28 mouse cellular contexts compared by ENCODE assay signal in the genomic region with DNA sequence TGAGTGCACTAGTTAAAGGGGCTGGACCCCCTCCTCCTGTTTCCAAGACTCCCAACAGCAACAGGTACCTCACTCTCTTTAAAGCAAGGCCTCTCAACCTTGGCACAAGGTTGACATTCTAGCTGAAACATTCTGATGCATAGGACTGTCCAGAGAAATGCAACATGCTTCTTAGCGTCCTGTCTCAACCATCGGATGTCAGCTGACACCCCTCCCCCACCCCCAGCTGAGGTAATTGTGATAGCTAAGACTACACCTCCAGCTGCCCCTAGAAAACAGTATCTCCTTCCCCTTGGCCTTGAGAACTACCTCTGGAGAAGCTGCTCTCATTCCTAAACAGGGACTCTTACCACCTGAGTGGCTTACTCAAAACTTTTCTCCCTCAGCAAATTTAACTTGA. TPM values are rescaled to one million over a fixed set of nuclear protein-coding genes. Genes with fewer than 3 reads are reported as not detected.
"Had no signal": no experiment of that assay in that cellular context is flagged by ENCODE, and none has a peak within 500 bp of the region (broad histone marks: within the 10 kb centered on the region; RNA-seq: fewer than 3 reads in every experiment).

No protein-coding gene starts in this region.

- H3K4me3 ChIP-seq: liver, embryonic 15.5 days; midbrain, embryonic 10.5 days; midbrain, embryonic 12.5 days; myocyte; neural tube, embryonic 13.5 days; neural tube, embryonic 15.5 days had no signal

- H3K4me2 ChIP-seq: liver, embryonic 15.5 days; lung, embryonic 14.5 days; midbrain, embryonic 12.5 days; neural tube, embryonic 13.5 days; neural tube, embryonic 15.5 days had no signal

- H3K27me3 ChIP-seq: liver, embryonic 15.5 days; midbrain, embryonic 12.5 days; neural tube, embryonic 13.5 days; neural tube, embryonic 15.5 days had no signal

- H3K9me3 ChIP-seq: liver, embryonic 15.5 days; midbrain, embryonic 10.5 days; midbrain, embryonic 12.5 days had no signal

- DNase-seq: lung, adult 18-20 months; lung, embryonic 14.5 days; lung, postnatal 14 days; lung, postnatal 36 days; midbrain, embryonic 14.5 days; retina, postnatal 1 day; right cerebral cortex, adult 18-20 months; right cerebral cortex, postnatal 25 days; right cerebral cortex, postnatal 4 days; spleen, adult 18-20 months; thymus, adult 18-20 months; thymus, postnatal 25 days; thymus, postnatal 4 days had no signal

- H3K27ac ChIP-seq: liver, embryonic 15.5 days; midbrain, embryonic 12.5 days; neural tube, embryonic 13.5 days; neural tube, embryonic 15.5 days had no signal

- H3K36me3 ChIP-seq: liver, embryonic 15.5 days; midbrain, embryonic 10.5 days; midbrain, embryonic 12.5 days; neural tube, embryonic 13.5 days; neural tube, embryonic 15.5 days had no signal

- H3K9ac ChIP-seq: liver, embryonic 15.5 days; lung, embryonic 14.5 days; midbrain, embryonic 12.5 days; neural tube, embryonic 13.5 days; neural tube, embryonic 15.5 days had no signal

- H3K4me1 ChIP-seq: liver, embryonic 15.5 days; neural tube, embryonic 13.5 days; neural tube, embryonic 15.5 days had no signal

- ATAC-seq: midbrain, embryonic 16.5 days had no signal

RNA-seq across cellular contexts. Expression of a gene that starts 1.2 kb away (rescaled TPM):
- total RNA-seq: megakaryocyte, adult 5-6 weeks; megakaryocyte-erythroid progenitor cell, adult 5-6 weeks had no signal
- polyA plus RNA-seq: liver, embryonic 15.5 days; lung, embryonic 14.5 days; lung, embryonic 16.5 days; midbrain, embryonic 12.5 days; midbrain, embryonic 14.5 days; midbrain, embryonic 16.5 days; myocyte; neural tube, embryonic 11.5 days; neural tube, embryonic 13.5 days; neural tube, embryonic 15.5 days; small intestine, adult 2 months; stomach, embryonic 14.5 days; stomach, embryonic 16.5 days; urinary bladder, adult 2 months had no signal

RNA-seq across cellular contexts. Expression of a gene that starts 11.1 kb away (rescaled TPM):
- total RNA-seq: megakaryocyte, adult 5-6 weeks; megakaryocyte-erythroid progenitor cell, adult 5-6 weeks had no signal
- polyA plus RNA-seq: liver, embryonic 15.5 days; lung, embryonic 14.5 days; lung, embryonic 16.5 days; midbrain, embryonic 10.5 days; midbrain, embryonic 12.5 days; midbrain, embryonic 14.5 days; myocyte; neural tube, embryonic 11.5 days; neural tube, embryonic 13.5 days; neural tube, embryonic 15.5 days; small intestine, adult 2 months; stomach, embryonic 14.5 days; stomach, embryonic 16.5 days; urinary bladder, adult 2 months had no signal

RNA-seq across cellular contexts. Expression of a gene that starts 19.6 kb away (rescaled TPM):
- total RNA-seq: megakaryocyte, adult 5-6 weeks; megakaryocyte-erythroid progenitor cell, adult 5-6 weeks had no signal
- polyA plus RNA-seq: midbrain, embryonic 14.5 days; midbrain, embryonic 16.5 days; myocyte; neural tube, embryonic 11.5 days; neural tube, embryonic 15.5 days; stomach, embryonic 14.5 days; urinary bladder, adult 2 months had no signal

RNA-seq across cellular contexts. Expression of a gene that starts 21.3 kb away (rescaled TPM):
- total RNA-seq: megakaryocyte, adult 5-6 weeks; megakaryocyte-erythroid progenitor cell, adult 5-6 weeks had no signal
- polyA plus RNA-seq: liver, embryonic 15.5 days; lung, embryonic 14.5 days; lung, embryonic 16.5 days; midbrain, embryonic 10.5 days; midbrain, embryonic 12.5 days; midbrain, embryonic 14.5 days; midbrain, embryonic 16.5 days; myocyte; neural tube, embryonic 11.5 days; neural tube, embryonic 13.5 days; neural tube, embryonic 15.5 days; small intestine, adult 2 months; stomach, embryonic 14.5 days; stomach, embryonic 16.5 days; urinary bladder, adult 2 months had no signal

RNA-seq across cellular contexts. Expression of a gene that starts 29.9 kb away (rescaled TPM):
- total RNA-seq: megakaryocyte, adult 5-6 weeks; megakaryocyte-erythroid progenitor cell, adult 5-6 weeks had no signal
- polyA plus RNA-seq: liver, embryonic 15.5 days; lung, embryonic 14.5 days; lung, embryonic 16.5 days; midbrain, embryonic 10.5 days; midbrain, embryonic 14.5 days; midbrain, embryonic 16.5 days; myocyte; neural tube, embryonic 11.5 days; small intestine, adult 2 months; stomach, embryonic 16.5 days; urinary bladder, adult 2 months had no signal
